Mouse (Mus musculus): ENCODE measurements around the gene Iqcc. TPM values are rescaled to one million over a fixed set of nuclear protein-coding genes. Genes with fewer than 3 reads are reported as not detected.

Gene Iqcc
- 11.1 and 17.1 TPM in 2 replicates for total RNA-seq (2017)

DNA sequence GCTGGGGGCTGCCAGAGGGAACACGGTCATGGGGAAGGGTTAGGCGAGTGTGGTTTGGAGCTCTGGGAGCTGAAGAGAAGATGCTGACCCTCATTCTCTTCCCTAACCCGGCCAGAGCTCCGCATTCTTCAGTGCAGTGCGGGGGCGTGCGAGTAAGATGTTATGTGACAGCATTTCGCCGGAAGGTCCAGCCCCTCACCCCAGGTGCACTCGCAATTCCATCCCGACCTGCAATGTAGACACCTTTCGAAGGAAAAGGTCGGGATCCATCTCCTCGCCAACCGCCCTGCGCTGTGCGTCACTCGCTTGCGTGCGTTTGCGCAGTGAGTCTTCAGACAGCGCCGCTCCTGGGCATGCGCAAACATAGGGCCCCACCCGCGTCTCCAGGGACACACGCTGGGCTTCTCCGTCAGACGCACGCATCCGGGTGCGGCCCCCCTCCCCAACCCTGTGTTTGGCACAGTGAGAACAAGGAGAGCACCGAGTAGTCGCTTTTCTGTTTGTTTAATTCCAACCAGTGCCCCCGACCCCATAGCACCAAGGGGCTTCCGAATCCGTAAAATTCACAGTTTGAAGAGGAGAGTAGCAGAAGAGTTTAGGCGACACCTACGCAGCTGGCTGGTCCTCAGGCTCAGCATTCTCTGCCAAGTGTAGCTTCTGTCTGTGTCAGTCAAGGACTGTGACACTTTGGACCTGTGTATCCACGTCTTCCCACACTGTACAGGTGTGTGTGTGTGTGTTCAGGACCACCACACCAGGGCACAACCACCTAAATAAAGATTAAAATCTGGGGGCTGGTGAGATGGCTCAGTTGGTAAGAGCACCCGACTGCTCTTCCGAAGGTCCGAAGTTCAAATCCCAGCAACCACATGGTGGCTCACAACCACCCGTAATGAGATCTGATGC is at the start of gene Iqcc:
Gene Iqcc, minus strand, starts transcription at position 314 of the 906 bp plus-strand sequence.
- ATAC-seq (replicated peaks; ENCODE audit: low read depth, poor library complexity, severe bottlenecking) = peak; percentile 85

DNA sequence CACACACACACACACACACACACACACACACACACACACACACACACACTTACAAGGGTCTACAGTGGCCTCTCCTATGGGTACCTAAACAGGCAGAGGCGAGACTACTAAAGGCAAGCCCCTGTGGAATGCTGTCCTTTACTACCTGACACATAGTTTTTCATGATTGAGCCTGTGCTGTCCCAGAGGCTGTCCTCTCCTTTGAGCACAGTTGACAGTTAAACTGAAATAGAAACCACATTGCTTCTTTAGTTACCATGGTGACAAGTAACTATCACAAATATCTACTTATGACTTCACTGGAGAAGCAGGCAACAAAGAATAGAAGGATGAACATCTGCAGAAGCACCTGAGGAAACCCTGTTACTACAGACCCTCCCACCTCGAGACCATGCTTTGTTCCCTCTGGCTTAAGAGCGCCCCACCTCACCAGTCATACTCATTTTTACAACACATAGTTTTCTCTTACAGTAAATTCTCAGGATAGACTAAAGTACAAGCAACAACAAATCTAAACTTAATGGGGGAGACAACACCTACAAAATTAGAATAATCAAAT is 43.4 kb upstream of the Iqcc start:
- 0 out of 2 replicates have a peak, but pooled peaks have one; percentile 32 for ATAC-seq (replicated peaks; ENCODE audit: low read depth, poor library complexity, severe bottlenecking)

DNA sequence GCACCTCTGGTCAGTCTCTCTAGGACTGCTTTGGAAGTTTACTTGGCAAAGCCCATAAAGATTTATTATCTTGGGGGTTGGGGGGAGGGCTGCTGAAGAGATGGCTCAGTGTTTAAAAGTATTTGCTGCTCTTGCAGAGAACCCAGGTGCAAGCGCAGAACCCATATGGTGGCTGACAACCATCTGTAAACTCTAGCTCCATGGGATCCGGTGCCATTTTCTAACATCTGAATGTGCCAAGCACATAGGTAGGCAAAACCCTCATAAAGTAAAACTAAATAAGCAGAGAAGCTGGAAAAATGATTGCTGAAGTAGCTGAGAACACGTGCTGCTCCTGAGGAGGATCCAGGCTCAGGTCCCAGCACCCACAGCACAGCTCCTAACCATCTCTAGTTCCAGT is 42.7 kb upstream of the Iqcc start:
- ATAC-seq (replicated peaks; ENCODE audit: low read depth, poor library complexity, severe bottlenecking) = no peak

DNA sequence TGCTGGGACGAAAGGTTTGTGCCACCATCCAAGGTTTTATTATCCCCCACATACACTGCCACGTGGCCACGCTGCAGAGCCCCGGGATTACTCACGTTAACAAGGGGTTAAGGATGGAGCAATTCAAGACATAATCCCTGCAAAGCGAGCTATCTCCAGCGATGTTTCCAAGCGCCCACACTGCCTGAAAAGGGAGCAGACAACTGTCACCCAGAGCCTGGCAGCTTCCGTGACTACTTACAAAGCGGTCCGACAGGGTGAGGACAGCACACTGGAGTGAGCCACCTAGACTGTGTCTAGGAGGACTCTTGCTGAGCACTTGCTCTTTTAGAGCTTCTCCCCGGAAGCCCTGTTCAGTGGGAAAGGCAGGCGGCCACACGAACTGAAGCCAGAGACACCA is 35.9 kb upstream of the Iqcc start:
- ATAC-seq (replicated peaks; ENCODE audit: low read depth, poor library complexity, severe bottlenecking) = no peak

DNA sequence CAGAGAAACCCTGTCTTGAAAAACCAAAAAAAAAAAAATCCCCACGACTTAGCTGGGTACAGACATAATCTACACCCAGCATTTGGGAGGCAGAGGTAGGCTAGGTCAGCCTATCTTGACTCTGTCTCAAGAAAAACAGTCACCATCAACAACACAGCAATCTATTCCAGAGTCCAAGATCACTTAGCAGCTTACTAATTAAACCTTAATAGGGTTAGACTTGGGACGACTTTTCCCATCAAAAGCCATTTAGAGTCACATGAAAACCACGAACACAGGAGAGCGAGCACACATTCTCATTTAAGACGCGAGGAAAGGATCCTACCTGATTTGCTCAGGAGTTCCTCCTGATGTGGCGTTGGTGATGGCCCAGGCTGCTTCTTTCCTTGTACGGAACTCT is 31.5 kb upstream of the Iqcc start:
- no peak for ATAC-seq (replicated peaks; ENCODE audit: low read depth, poor library complexity, severe bottlenecking)

DNA sequence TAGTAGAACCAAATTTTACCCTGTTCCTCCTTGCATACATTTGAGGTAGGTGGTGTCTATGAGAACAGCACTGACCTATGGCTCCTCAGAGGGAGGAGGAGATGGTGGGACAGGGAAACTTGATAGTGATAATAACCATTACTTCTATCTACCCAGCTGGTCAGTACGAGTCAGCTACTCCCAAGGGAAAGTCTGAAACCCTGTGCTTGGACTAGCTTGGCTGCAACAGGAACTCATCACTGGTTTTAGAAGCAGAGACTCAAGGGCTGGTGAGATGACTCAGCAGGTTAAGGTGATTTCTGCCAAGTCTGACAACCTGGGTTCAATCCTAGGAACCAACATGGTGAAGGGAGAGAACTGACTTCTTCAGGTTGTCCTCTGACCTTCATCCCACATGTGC is 29.8 kb upstream of the Iqcc start:
- no peak for ATAC-seq (replicated peaks; ENCODE audit: low read depth, poor library complexity, severe bottlenecking)

DNA sequence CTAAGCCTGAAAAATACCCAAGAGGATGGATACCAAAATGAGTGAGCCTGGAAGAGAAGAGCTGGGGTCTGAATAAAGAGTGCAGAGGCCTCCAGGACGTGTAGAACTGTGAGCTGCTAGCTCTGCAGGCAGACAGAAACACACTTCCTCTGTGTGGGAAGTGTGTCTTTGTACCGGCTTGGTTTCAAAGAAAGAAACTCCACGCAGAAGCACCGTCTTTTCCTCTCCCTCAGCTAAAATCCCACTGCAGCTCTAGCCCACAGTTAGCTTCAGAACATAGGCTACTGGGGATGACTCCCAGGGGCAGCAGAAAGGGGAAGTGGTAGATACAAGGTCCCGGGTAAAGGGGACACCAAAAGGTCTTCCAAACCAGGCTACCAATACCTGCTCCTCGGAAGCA is 26.3 kb upstream of the Iqcc start:
- no peak for ATAC-seq (replicated peaks; ENCODE audit: low read depth, poor library complexity, severe bottlenecking)

DNA sequence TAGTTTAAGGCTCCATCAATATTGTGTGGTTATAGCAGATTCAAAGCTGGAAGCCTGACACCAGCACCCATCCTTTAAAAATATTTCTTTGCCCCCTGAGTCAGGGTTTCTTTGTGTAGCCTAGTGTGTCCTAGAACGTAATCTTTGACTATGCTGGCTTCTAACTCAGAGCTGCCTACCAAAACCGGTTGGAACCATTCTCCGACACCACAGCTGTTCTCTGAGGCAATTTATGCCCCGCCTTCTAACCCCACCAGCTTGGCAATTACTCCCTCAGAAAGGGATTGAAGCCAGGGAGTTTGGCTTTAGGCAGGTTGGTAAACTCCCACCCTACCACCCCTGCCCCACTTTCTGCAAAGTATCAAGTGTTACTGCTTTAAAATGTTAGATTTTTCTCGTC is 22.9 kb upstream of the Iqcc start:
- ATAC-seq (replicated peaks; ENCODE audit: low read depth, poor library complexity, severe bottlenecking) = no peak

DNA sequence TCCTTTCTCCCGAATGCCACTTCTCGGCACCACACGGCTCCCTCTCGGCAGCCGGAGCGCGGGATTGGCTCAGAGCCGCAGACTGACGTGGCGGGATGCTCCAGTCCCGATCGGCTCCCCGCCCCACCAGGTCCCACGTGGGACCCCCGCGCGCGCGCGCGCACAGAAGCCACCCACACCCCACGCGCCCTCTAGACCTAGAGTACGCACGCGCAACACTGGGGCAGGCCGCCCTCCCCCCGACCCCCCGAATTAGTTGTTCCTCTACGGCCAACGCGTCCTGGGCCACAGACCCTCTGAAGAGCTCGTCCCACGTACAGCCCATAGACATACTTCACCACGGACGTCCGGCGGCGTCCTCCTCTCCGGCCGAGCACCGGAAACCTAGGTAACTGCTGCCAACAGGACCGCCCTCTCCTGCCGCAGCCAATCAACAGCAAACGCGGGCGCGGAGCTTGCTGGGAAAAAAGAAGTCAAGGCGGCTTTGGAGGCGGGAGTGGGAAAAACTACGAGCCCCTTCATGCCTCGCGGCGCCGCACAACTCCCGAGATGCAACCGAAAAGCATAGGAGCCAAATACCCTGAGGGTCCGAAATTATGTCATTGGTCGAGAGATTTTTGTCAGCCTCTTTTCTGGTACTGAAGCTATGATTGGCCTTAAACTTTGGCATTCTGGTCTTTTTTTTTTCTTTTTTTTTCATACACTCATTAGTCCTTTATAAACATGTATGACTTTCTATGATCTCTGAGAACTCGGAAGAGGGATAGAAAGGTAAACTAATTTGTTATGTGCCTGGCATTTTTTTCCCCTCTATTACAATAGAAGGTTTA is 22.0 kb upstream of the Iqcc start, which contains the start of gene Txlna:
Gene Txlna, minus strand, starts transcription at position 428 of the 830 bp plus-strand sequence.
- peak; percentile 87 for ATAC-seq (replicated peaks; ENCODE audit: low read depth, poor library complexity, severe bottlenecking)

DNA sequence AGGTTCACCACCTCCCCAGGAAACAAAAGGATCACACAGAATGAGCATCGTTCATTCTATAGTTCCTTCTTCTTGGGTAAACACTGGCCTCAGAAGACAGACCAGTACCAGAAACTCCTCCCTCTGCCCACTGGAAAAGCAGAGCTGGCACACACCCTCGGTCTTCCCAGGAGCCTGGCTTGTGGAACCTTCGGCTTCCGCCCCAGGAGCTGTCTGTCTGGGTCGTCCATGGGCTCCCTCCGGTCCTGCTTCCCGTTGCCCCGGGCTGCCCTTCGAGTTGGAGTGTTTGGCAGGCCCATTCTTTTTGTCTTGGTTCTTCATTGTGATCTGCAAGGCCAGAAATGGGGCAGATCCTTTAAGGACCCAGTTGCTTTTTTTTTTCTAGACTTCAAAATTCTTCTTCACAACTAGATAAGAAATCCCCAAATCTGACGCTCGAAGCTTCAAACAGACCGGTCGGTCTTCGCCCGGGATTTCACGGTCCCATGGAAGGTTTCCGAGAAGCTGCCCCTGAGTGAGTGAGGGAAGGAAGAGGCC is 21.3 kb upstream of the Iqcc start:
- ATAC-seq (replicated peaks; ENCODE audit: low read depth, poor library complexity, severe bottlenecking) = 0 out of 2 replicates have a peak, but pooled peaks have one; percentile 8

DNA sequence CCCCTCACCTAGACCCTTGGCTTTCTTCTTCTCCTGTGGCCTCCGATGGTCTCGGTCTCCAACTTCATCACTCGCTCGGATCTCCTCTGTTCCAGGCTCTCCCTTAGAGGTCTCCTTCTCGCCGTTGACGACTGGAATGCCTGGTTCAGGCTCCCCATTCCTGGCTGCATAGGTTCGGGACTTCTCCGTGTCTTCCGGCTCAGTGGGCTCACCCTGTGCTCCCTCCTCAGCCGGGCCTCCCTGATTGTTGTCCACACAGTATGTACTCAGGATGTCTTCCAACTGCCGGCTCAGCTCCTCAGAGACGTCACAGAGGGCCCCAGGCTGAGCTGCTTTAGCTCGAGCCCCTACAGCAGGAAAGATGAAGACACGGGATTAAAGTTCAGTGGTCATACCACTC is 20.3 kb upstream of the Iqcc start:
- ATAC-seq (replicated peaks; ENCODE audit: low read depth, poor library complexity, severe bottlenecking) = no peak

DNA sequence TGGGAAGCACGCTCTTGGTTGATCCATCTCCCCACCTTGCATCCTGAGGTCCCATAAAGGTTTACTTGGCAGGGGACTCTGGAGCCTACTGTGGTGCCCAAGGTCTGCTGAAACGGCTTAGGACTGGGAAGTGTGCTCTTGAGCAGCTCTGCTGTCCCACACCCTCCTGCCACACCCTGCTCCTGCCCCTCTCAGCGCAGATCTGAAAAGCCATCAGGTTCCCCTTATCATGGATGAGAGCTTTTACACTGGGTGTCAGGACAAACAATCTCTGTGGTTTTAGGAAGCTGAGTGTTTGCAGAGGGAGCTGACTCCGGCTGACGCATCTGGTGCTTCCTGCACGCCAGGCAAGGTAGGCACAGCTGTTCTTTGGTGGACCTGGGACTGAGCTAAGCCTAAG is 15.0 kb upstream of the Iqcc start:
- ATAC-seq (replicated peaks; ENCODE audit: low read depth, poor library complexity, severe bottlenecking) = no peak

DNA sequence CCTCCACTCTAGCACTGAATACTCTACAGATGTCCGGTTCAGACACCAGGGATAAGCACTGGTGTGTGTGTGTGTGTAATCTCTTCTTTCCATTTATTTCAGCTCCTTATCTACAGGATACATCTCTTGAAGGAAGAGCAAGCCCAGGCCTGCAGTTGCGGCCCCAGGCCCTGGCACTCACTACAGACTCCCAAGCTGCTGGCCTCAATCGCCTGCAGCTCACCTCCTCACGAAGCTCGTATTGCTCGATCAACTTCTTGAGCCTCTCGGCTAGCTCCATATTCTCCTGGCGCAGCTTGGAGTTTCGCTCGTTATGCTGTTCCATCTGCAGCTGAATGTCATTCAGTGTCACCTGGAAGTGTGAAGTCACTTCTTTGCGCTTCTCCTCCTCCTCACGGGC is 13.0 kb upstream of the Iqcc start:
- ATAC-seq (replicated peaks; ENCODE audit: low read depth, poor library complexity, severe bottlenecking) = no peak

DNA sequence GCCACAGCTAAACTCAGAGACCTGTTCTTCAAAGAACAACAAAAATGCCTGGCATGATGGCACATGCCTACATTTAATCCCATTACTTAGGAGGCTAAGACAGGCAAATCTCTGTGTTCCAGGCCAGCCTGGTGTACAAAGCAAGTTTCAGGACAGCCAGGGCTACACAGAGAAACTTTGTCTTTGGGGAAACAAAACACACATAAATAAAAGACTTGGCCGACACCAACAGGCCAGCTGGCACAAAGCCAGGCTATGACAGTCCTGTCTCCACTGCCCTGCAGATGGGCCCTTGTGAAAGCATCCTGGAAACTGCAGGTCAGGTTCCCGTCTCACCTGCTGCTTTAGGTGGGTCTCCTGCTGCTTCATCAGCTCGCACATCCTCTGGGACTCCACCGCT is 12.0 kb upstream of the Iqcc start:
- ATAC-seq (replicated peaks; ENCODE audit: low read depth, poor library complexity, severe bottlenecking) = no peak

DNA sequence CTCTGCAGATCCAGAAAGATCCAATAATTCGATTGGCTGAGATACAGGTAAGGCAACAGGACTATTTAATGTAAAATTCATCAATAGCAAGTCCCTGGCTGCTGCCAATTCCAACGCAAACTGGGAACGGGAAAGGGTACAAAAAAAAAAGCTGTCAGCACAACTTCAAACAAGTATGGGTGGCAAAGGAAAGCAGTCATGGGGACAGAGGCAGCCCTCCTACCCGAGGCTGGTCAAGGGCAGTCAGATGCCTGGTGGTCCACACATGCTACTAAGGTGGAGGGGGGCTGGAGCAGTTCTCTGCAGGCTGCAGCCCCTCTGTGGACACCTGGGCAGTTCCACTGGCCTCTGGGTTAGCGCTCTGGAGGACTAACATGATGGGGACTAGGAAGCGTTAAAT is 7.1 kb upstream of the Iqcc start:
- no peak for ATAC-seq (replicated peaks; ENCODE audit: low read depth, poor library complexity, severe bottlenecking)

DNA sequence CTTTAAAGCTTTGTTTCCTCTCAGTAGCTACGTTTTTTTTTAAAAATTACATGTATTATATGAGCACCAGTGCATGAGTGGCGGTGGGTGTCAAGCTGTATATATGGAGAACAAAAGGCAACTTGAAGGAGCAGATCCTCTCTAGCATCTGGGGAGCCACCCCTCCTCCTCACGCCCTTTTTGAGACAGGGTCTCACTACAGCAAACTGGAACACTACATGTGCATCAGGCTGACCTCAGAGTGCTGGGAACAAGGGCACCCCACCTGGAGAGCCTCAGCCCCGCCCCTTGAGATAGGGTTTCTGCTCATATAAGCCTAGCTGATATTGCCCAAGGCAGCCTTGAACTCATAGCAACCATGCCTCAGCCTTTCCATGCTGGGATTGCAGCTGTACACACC is 6.6 kb upstream of the Iqcc start:
- ATAC-seq (replicated peaks; ENCODE audit: low read depth, poor library complexity, severe bottlenecking) = no peak

DNA sequence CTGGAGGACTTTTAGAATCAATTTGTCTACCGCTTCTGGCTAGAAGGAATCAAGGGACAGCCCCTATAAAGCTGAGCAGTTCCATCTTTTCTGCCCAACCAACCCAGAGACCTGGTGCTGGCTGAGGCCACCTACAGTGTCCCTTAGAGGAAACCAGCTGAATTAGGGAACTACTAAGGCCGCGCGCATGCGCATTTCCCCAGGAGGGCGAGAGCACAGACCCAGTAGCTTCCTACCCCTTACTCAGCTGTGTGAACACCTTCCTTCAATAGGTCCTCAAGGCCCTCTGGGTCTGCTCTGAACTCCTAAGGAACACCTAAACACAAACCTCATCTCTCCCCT is 6.1 kb upstream of the Iqcc start:
- ATAC-seq (replicated peaks; ENCODE audit: low read depth, poor library complexity, severe bottlenecking) = peak; percentile 59

DNA sequence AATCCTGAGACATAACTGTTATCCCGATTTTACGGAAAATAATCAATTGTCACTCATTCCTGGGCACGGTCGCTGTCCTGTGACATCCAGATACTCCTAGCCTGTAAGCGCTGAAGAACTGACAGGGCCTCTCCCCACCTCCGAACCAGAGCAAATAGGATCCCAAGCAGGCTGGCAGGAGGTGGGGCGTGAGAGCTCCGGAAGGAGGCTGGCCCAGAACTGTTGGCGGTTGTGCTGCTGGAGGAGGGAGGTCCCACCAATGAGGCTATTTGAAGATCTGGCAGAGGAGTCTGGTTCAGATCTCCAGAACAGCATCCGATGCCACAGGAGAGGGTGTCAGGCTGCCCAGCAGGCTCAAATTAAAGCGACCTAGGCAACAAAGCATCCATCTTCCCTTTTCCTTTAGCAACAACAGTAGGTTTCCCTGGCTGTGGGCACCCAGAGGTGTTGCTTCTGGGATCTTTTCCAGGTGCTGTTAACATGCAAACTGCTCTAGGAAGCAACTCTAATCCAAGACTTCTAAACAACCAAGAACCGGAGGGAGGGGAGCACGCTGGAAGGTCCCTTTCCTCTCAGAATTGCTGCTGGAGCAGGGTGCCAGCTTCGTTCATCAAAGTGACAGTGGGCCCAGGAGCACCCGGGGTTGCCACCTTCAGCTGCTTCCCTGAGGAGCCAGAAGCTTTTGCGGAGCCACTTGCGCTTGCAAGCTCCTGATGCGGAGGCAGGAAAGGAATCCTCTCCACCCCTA is 5.6 kb upstream of the Iqcc start:
- peak; percentile 91 for ATAC-seq (replicated peaks; ENCODE audit: low read depth, poor library complexity, severe bottlenecking)

DNA sequence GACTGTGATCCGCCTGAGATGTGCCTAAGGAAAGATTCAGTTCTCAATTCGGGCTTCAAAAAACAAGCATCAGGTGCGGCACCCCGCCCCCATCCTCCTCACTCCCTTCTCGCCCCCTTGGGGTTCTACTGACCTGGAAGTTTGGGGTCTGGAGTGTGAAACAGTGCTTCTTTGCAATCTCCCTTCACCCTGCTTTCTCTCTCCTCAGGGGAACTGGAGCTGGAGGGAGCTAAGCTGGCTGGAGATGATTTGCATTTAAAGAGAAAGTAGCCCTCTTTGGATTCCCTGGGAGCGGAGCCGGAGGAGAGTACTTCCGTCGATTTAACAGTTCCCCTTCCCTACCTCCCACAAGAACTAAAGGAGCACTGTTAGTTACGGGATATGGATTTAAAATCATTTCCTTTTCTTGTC is 4.8 kb upstream of the Iqcc start, which contains the start of gene Ccdc28b:
Gene Ccdc28b, minus strand, starts transcription at position 267 of the 411 bp plus-strand sequence.
- ATAC-seq (replicated peaks; ENCODE audit: low read depth, poor library complexity, severe bottlenecking) = peak; percentile 8
